Mouse (Mus musculus): ENCODE data around the gene Slc43a1.
"Not testable (repeated sequence)": the region's sequence is repeated elsewhere in the genome, so short reads cannot be mapped to it uniquely, and the experiment has no call there.

Gene Slc43a1

GRCm38 (mm10) chr2:84838593-84838949 is at the start of gene Slc43a1:
Gene Slc43a1 (plus strand): TSS chr2:84838850.
- no peak for DNase-seq (ENCODE audit: low read depth, low spot score)

- no peak for DNase-seq (ENCODE audit: low read depth, low spot score)
Measured at GRCm38 (mm10) chr2:84790418-84790817, 48.2 kb upstream of the Slc43a1 start.

- no peak for DNase-seq (ENCODE audit: low read depth, low spot score)
Measured at GRCm38 (mm10) chr2:84792516-84792915, 46.1 kb upstream of the Slc43a1 start.

GRCm38 (mm10) chr2:84793154-84793553 is 45.5 kb upstream of the Slc43a1 start:
- DNase-seq (ENCODE audit: low read depth, low spot score), result no peak

GRCm38 (mm10) chr2:84793871-84794270 is 44.8 kb upstream of the Slc43a1 start:
- DNase-seq (ENCODE audit: low read depth, low spot score), result no peak

GRCm38 (mm10) chr2:84797833-84798492 is 40.7 kb upstream of the Slc43a1 start:
- DNase-seq (ENCODE audit: low read depth, low spot score), result no peak

GRCm38 (mm10) chr2:84798493-84798921 is 40.1 kb upstream of the Slc43a1 start, which contains the start of gene Ube2l6:
Gene Ube2l6 (plus strand): TSS chr2:84798828.
- DNase-seq (ENCODE audit: low read depth, low spot score), result no peak

- DNase-seq (ENCODE audit: low read depth, low spot score), result no peak
Measured at GRCm38 (mm10) chr2:84799041-84799561, 39.5 kb upstream of the Slc43a1 start.

- no peak for DNase-seq (ENCODE audit: low read depth, low spot score)
Measured at GRCm38 (mm10) chr2:84800304-84800703, 38.3 kb upstream of the Slc43a1 start.

- DNase-seq (ENCODE audit: low read depth, low spot score), result not testable (repeated sequence)
Measured at GRCm38 (mm10) chr2:84801223-84801622, 37.4 kb upstream of the Slc43a1 start.

GRCm38 (mm10) chr2:84803963-84804362 is 34.7 kb upstream of the Slc43a1 start:
- no peak for DNase-seq (ENCODE audit: low read depth, low spot score)

- no peak for DNase-seq (ENCODE audit: low read depth, low spot score)
Measured at GRCm38 (mm10) chr2:84806546-84806945, 32.1 kb upstream of the Slc43a1 start.

GRCm38 (mm10) chr2:84809330-84809729 is 29.3 kb upstream of the Slc43a1 start:
- no peak for DNase-seq (ENCODE audit: low read depth, low spot score)

- DNase-seq (ENCODE audit: low read depth, low spot score), result no peak
Measured at GRCm38 (mm10) chr2:84810526-84810885, 28.1 kb upstream of the Slc43a1 start.

- no peak for DNase-seq (ENCODE audit: low read depth, low spot score)
Measured at GRCm38 (mm10) chr2:84810886-84811577, 27.6 kb upstream of the Slc43a1 start.

GRCm38 (mm10) chr2:84811880-84812279 is 26.8 kb upstream of the Slc43a1 start:
- no peak for DNase-seq (ENCODE audit: low read depth, low spot score)

- no peak for DNase-seq (ENCODE audit: low read depth, low spot score)
Measured at GRCm38 (mm10) chr2:84812676-84813075, 26.0 kb upstream of the Slc43a1 start.

GRCm38 (mm10) chr2:84819861-84820260 is 18.8 kb upstream of the Slc43a1 start:
- no peak for DNase-seq (ENCODE audit: low read depth, low spot score)

GRCm38 (mm10) chr2:84822552-84822951 is 16.1 kb upstream of the Slc43a1 start, which contains the start of gene Smtnl1:
Gene Smtnl1 (minus strand): TSS chr2:84822652.
- no peak for DNase-seq (ENCODE audit: low read depth, low spot score)

GRCm38 (mm10) chr2:84823237-84823636 is 15.4 kb upstream of the Slc43a1 start:
- no peak for DNase-seq (ENCODE audit: low read depth, low spot score)

GRCm38 (mm10) chr2:84826488-84827282 is 12.0 kb upstream of the Slc43a1 start, which contains the start of gene Timm10:
Gene Timm10 (plus strand): TSS chr2:84826997.
- peak; percentile 89 for DNase-seq (ENCODE audit: low read depth, low spot score)
